Mouse (Mus musculus): ENCODE measurements around the gene Gm6309.

- TF ChIP-seq CTCF (conservative IDR thresholded peaks at IDR 0.05; ENCODE audit: low read length), result 0 out of 2 replicates have a peak, but pooled peaks have one; percentile 5
- TF ChIP-seq POU5F1 (IDR thresholded peaks at IDR 0.05; ENCODE audit: borderline replicate concordance, low read length), result no peak
- TF ChIP-seq NANOG (IDR thresholded peaks at IDR 0.05; ENCODE audit: borderline replicate concordance, low read length), result no peak
These were observed 29.0 kb upstream of the Gm6309 start for GRCm38 (mm10) chr5:146199540-146199939.
